Mouse (Mus musculus) cerebellum, adult 2 months (tissue): ENCODE results near the gene Irak2. TPM values are rescaled to one million over a fixed set of nuclear protein-coding genes. Genes with fewer than 3 reads are reported as not detected.
"Not testable (repeated sequence)": the region's sequence is repeated elsewhere in the genome, so short reads cannot be mapped to it uniquely, and the experiment has no call there.

Experiments
- DNase-seq, 2 experiments: peaks; one replicate each; pipeline ENCODE4 v3.0.0; 2021
- H3K27ac ChIP-seq: fragments of 200-500 bp; 2 replicates; pipeline ENCODE4 v1.5.1; 2012; ENCODE audit warnings: low read length, control low read depth, inconsistent platforms; ENCODE audit not compliant: insufficient read depth
- H3K27me3 ChIP-seq: fragments of 200-500 bp; 2 replicates; pipeline ENCODE4 v1.6.1; 2012; ENCODE audit warnings: inconsistent platforms, mild to moderate bottlenecking, low read length, moderate library complexity; ENCODE audit not compliant: control insufficient read depth, insufficient read depth
- H3K4me1 ChIP-seq: fragments of 200-500 bp; 2 replicates; pipeline ENCODE4 v1.6.1; 2011; ENCODE audit warnings: low read length; ENCODE audit not compliant: control insufficient read depth, insufficient read depth
- H3K4me3 ChIP-seq: fragments of 200-500 bp; replicated peaks from 2 replicates; pipeline ENCODE3; 2011; ENCODE audit warnings: mild to moderate bottlenecking, low read depth, low read length, control low read depth; ENCODE audit not compliant: insufficient read depth
- CTCF ChIP-seq: fragments of 200-500 bp; IDR thresholded peaks from 2 replicates; pipeline ENCODE4 v1.5.1; 2011; ENCODE audit warnings: low read depth, mild to moderate bottlenecking, control low read depth, low read length, moderate library complexity, borderline replicate concordance; ENCODE audit not compliant: insufficient read depth
- POLR2A ChIP-seq: fragments of 200-500 bp; IDR thresholded peaks from 2 replicates; pipeline ENCODE4 v1.6.1; 2011; ENCODE audit warnings: low read length, control low read depth, borderline replicate concordance; ENCODE audit not compliant: insufficient read depth
- WGBS: fragments of 180-500 bp; shearing (Covaris S2); methylation state at CpG from one replicate; pipeline ENCODE4 v1.1.7; 2018; 5-methylcytosine and 5-hydroxymethylcytosine counted together
- polyA plus RNA-seq: library from polyadenylated mRNA; depleted of rRNA; stranded (reverse); fragments of >200 nt; gene quantifications from 2 replicates; pipeline ENCODE4 v1.2.3, GENCODE M21; 2012

Gene Irak2
- polyA plus RNA-seq, 1 experiment, result 19.5 TPM

GRCm38 (mm10) chr6:113661353-113662241 lies 23.3 kb downstream of the Irak2 start:
- Histone ChIP-seq H3K4me3 (no peak overlapping the region), H3K4me1 (no peaks in the 10 kb centered on the region), H3K27ac (peak overlapping the region; percentile 36; the same call in 1 of the 2 replicates), H3K27me3 (no peaks in the 10 kb centered on the region)
- peak; percentile 14 to 20 for DNase-seq
- WGBS, result 52% methylated on average over 12 of the region's 12 CpGs
- TF ChIP-seq CTCF (no peak), POLR2A (no peak)

- no peaks in the 10 kb centered on the region for H3K27me3 ChIP-seq
- TF ChIP-seq POLR2A, result no peak
- no peak for TF ChIP-seq CTCF
- no peak for DNase-seq
- no peak overlapping the region for H3K27ac ChIP-seq
- no peaks in the 10 kb centered on the region for H3K4me1 ChIP-seq
- 84% methylated on average over 8 of the region's 8 CpGs for WGBS
- no peak overlapping the region for H3K4me3 ChIP-seq
Observed at GRCm38 (mm10) chr6:113662964-113663700, 24.9 kb downstream of the Irak2 start.

- no peaks in the 10 kb centered on the region for H3K4me1 ChIP-seq
- H3K27ac ChIP-seq, result no peak overlapping the region
- H3K27me3 ChIP-seq, result no peaks in the 10 kb centered on the region
- no peak for TF ChIP-seq POLR2A
- TF ChIP-seq CTCF, result no peak
- 87% methylated on average over 7 of the region's 7 CpGs for WGBS
- DNase-seq, result no peak
- H3K4me3 ChIP-seq, result no peak overlapping the region
Observed at GRCm38 (mm10) chr6:113664305-113664704, 26.0 kb downstream of the Irak2 start.

DNA sequence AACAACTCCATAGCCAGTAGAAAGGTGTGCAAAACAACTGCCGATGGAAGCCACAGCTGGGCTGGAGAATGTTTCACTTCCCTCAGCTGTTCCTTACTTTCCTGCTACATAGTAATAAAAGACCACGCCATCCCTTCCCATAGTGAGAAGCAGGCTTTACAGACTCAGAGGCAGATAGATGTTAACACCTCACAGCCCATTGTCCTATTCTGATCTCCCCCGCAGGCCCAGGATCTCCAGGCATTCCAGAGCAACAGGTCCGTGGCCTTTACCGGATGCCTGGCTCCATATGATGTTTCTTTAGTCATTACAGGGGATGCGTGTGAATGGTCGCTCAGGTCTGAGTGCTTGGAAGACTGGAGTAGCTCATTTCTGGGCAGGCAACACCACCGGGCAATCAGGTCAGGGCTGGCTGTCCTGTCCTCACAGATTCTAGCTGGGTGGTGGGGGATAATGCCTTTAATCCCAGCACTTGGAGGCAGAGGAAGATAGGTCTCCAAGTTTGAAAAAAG lies 29.4 kb downstream of the Irak2 start:
- no peak overlapping the region for H3K4me3 ChIP-seq
- no peaks in the 10 kb centered on the region for H3K27me3 ChIP-seq
- H3K4me1 ChIP-seq, result no peaks in the 10 kb centered on the region; the same call in 1 of the 2 replicates
- no peak for DNase-seq
- TF ChIP-seq POLR2A (no peak), CTCF (no peak)
- WGBS, result 76% methylated on average over 8 of the region's 8 CpGs
- 0 out of 2 replicates have a peak overlapping the region, but pooled peaks have one; percentile 21 for H3K27ac ChIP-seq

GRCm38 (mm10) chr6:113668287-113669154 lies 30.3 kb downstream of the Irak2 start:
- Histone ChIP-seq H3K4me3 (no peak overlapping the region), H3K27ac (no peak overlapping the region), H3K4me1 (no peaks in the 10 kb centered on the region; the same call in 1 of the 2 replicates), H3K27me3 (no peaks in the 10 kb centered on the region)
- TF ChIP-seq CTCF, result no peak
- no peak for TF ChIP-seq POLR2A
- DNase-seq, result no peak
- 62% methylated on average over 15 of the region's 15 CpGs for WGBS

- Histone ChIP-seq H3K27me3 (no peaks in the 10 kb centered on the region), H3K4me1 (no peaks in the 10 kb centered on the region; the same call in 1 of the 2 replicates), H3K27ac (no peak overlapping the region), H3K4me3 (no peak overlapping the region)
- 81% methylated on average over 7 of the region's 7 CpGs for WGBS
- DNase-seq, result no peak
- TF ChIP-seq CTCF (no peak), POLR2A (no peak)
Observed at GRCm38 (mm10) chr6:113669821-113670220, 31.6 kb downstream of the Irak2 start.

- WGBS, result 89% methylated on average over 1 of the region's 1 CpGs
Observed at GRCm38 (mm10) chr6:113672029-113672428, 33.8 kb downstream of the Irak2 start.

More at GRCm38 (mm10) chr6:113672029-113672428, 33.8 kb downstream of the Irak2 start:
- not testable (repeated sequence) for H3K27ac ChIP-seq, H3K4me1 ChIP-seq, H3K4me3 ChIP-seq, H3K27me3 ChIP-seq, DNase-seq
